Mouse (Mus musculus) C2C12 (cell line): ENCODE results near the gene Stk40. TPM values are rescaled to one million over a fixed set of nuclear protein-coding genes. Genes with fewer than 3 reads are reported as not detected.

Experiments
- H3K27me3 ChIP-seq: one replicate; pipeline ENCODE4 v1.6.1; 2011; ENCODE audit not compliant: control insufficient read depth, insufficient read depth, insufficient read length
- H3K36me3 ChIP-seq: one replicate; pipeline ENCODE4 v1.6.1; 2011; ENCODE audit not compliant: control insufficient read depth, insufficient read depth
- H3K4me3 ChIP-seq: one replicate; pipeline ENCODE4 v1.5.1; 2011; ENCODE audit warnings: mild to moderate bottlenecking, control low read depth; ENCODE audit not compliant: poor library complexity, insufficient read depth, severe bottlenecking
- H3K79me2 ChIP-seq: one replicate; pipeline ENCODE4 v1.6.1; 2011; ENCODE audit not compliant: control insufficient read depth, insufficient read depth
- H3K79me3 ChIP-seq: one replicate; pipeline ENCODE4 v1.6.1; 2011; ENCODE audit warnings: low read depth, control low read depth
- H3ac ChIP-seq: one replicate; pipeline ENCODE3; 2011; ENCODE audit warnings: low read depth; ENCODE audit not compliant: control insufficient read depth, insufficient read length
- CEBPB ChIP-seq: IDR thresholded peaks from one replicate; pipeline ENCODE4 v1.6.1; 2011; ENCODE audit warnings: low read depth, mild to moderate bottlenecking, control low read depth, moderate library complexity
- CTCF ChIP-seq: IDR thresholded peaks from one replicate; pipeline ENCODE4 v1.5.1; 2011; ENCODE audit not compliant: control insufficient read depth, insufficient read depth, insufficient read length
- FOSL1 ChIP-seq: IDR thresholded peaks from one replicate; pipeline ENCODE4 v1.8.0; 2011; ENCODE audit warnings: mild to moderate bottlenecking, low read length; ENCODE audit not compliant: poor library complexity, insufficient read depth, severe bottlenecking
- MAX ChIP-seq: IDR thresholded peaks from one replicate; pipeline ENCODE4 v1.6.1; 2011; ENCODE audit warnings: mild to moderate bottlenecking, control low read depth
- MYOD1 ChIP-seq: IDR thresholded peaks from one replicate; pipeline ENCODE4 v1.6.1; 2011; ENCODE audit warnings: low read depth; ENCODE audit not compliant: control insufficient read depth, insufficient read length
- MYOG ChIP-seq: IDR thresholded peaks from one replicate; pipeline ENCODE4 v1.6.1; 2011; ENCODE audit not compliant: control insufficient read depth, insufficient read length; ENCODE audit errors: extremely low read depth
- USF1 ChIP-seq: IDR thresholded peaks from one replicate; pipeline ENCODE4 v1.6.1; 2011; ENCODE audit warnings: low read depth, mild to moderate bottlenecking, control low read depth, moderate library complexity
- polyA plus RNA-seq: library from polyadenylated mRNA; unstranded; fragments of >200 nt; fragmentation: generic; extraction: Trizol; gene quantifications from one replicate; pipeline ENCODE4 v1.2.1, GENCODE M21; 2012; ENCODE audit warnings: missing spikeins

The Stk40 gene
- polyA plus RNA-seq, 1 experiment, result 11.0 TPM

- peak within 1 kb of the TSS; percentile 85 for H3ac ChIP-seq
- no peaks in the 10 kb centered on the region for H3K27me3 ChIP-seq
- H3K36me3 ChIP-seq, result peaks cover 17% of the 10 kb centered on the region
- TF ChIP-seq CTCF (no peak), MAX (peak; percentile 55), MYOG (no peak), FOSL1 (no peak)
- H3K79me2 ChIP-seq, result peaks cover 38% of the 10 kb centered on the region
- peaks cover 14% of the 10 kb centered on the region for H3K79me3 ChIP-seq
- H3K4me3 ChIP-seq, result peak within 1 kb of the TSS; percentile 56
These were observed 7.2 kb upstream of the Stk40 start, which contains the start of gene Lsm10 for GRCm38 (mm10) chr4:126096464-126097111. Lsm10 (plus strand) TSS chr4:126096623.

- peaks cover 17% of the 10 kb centered on the region for H3K36me3 ChIP-seq
- H3K79me3 ChIP-seq, result peaks cover 14% of the 10 kb centered on the region
- no peaks in the 10 kb centered on the region for H3K27me3 ChIP-seq
- TF ChIP-seq MAX (no peak), FOSL1 (no peak), MYOD1 (no peak), MYOG (no peak), CTCF (no peak), USF1 (no peak), CEBPB (no peak)
- no peak overlapping the region for H3ac ChIP-seq
- peaks cover 38% of the 10 kb centered on the region for H3K79me2 ChIP-seq
- no peak overlapping the region for H3K4me3 ChIP-seq
These were observed 6.0 kb upstream of the Stk40 start for GRCm38 (mm10) chr4:126097711-126098253.

- H3K4me3 ChIP-seq, result no peak overlapping the region
- H3ac ChIP-seq, result no peak overlapping the region
- H3K36me3 ChIP-seq, result peaks cover 17% of the 10 kb centered on the region
- no peaks in the 10 kb centered on the region for H3K27me3 ChIP-seq
- TF ChIP-seq FOSL1, result no peak
- no peak for TF ChIP-seq USF1
- no peak for TF ChIP-seq MYOG
- no peak for TF ChIP-seq MAX
- no peak for TF ChIP-seq MYOD1
- no peak for TF ChIP-seq CTCF
- TF ChIP-seq CEBPB, result no peak
- H3K79me3 ChIP-seq, result peaks cover 17% of the 10 kb centered on the region
- peaks cover 43% of the 10 kb centered on the region for H3K79me2 ChIP-seq
These were observed 4.4 kb upstream of the Stk40 start for GRCm38 (mm10) chr4:126099365-126099764.

GRCm38 (mm10) chr4:126100764-126101163 is 3.0 kb upstream of the Stk40 start:
- Histone ChIP-seq H3K79me2 (peaks cover 57% of the 10 kb centered on the region), H3K27me3 (no peaks in the 10 kb centered on the region), H3K36me3 (peaks cover 17% of the 10 kb centered on the region), H3ac (no peak overlapping the region), H3K4me3 (no peak overlapping the region), H3K79me3 (peaks cover 29% of the 10 kb centered on the region)
- TF ChIP-seq MAX (no peak), USF1 (no peak), FOSL1 (no peak), CTCF (no peak), MYOD1 (no peak), CEBPB (no peak), MYOG (no peak)

- peaks cover 40% of the 10 kb centered on the region for H3K79me3 ChIP-seq
- H3K79me2 ChIP-seq, result peaks cover 66% of the 10 kb centered on the region
- H3K36me3 ChIP-seq, result peaks cover 17% of the 10 kb centered on the region
- H3K4me3 ChIP-seq, result no peak overlapping the region
- peak overlapping the region; percentile 71 for H3ac ChIP-seq
- H3K27me3 ChIP-seq, result no peaks in the 10 kb centered on the region
- TF ChIP-seq MYOD1 (no peak), MAX (peak; percentile 55), USF1 (peak; percentile 98), MYOG (no peak)
These were observed 1.5 kb upstream of the Stk40 start for GRCm38 (mm10) chr4:126102061-126102841.
